Mouse (Mus musculus): ENCODE results near the gene Slc26a10.

GRCm38 (mm10) chr10:127189651-127190381, 9.4 kb upstream of the Slc26a10 start, which contains the start of gene Arhgef25:
- TF ChIP-seq POLR2A (IDR thresholded peaks at IDR 0.05; ENCODE audit: insufficient read depth, low read depth, low read length) (no peak), CTCF (IDR thresholded peaks at IDR 0.05; ENCODE audit: insufficient read depth, low read depth, low read length) (no peak)

All from olfactory bulb, adult 2 months (tissue).